Mouse (Mus musculus): ENCODE data around the gene Mrgprb8.
"Not testable (repeated sequence)": the region's sequence is repeated elsewhere in the genome, so short reads cannot be mapped to it uniquely, and the experiment has no call there.

DNA sequence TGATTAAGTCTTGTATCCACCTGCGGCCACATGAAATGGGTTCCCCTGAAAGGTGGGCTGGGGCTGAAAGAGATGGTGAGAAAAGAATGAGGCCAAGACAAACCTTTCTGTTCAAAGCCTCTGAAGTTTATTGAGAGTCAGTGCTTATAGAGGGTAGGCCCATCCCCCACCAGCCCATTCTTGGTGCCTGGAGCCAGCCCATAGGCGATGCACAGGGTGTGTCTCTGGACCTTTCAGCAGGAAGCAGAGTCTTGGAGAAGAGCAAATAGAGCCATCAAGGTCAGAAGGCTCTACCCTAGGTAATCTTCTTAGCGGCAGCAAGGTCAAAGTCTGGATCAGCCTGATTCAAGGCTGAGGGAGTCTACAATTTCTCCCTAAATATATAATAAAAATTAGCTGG, 47.6 kb downstream of the Mrgprb8 start:
- TF ChIP-seq POLR2A (IDR thresholded peaks at IDR 0.05; ENCODE audit: low read depth, low read length); CTCF (conservative IDR thresholded peaks at IDR 0.05; ENCODE audit: insufficient read depth, insufficient read length, low read depth, low read length): not testable (repeated sequence)
